Mouse (Mus musculus): Measurements from ENCODE around the gene Hist1h4f.

GRCm38 (mm10) chr13:23538249-23538648 is 13.2 kb downstream of the Hist1h4f start:
- no peak for TF ChIP-seq CTCF (IDR thresholded peaks at IDR 0.05)
- no peak for TF ChIP-seq EP300 (IDR thresholded peaks at IDR 0.05; ENCODE audit: insufficient read depth, low read depth, low read length)
- TF ChIP-seq POLR2A (IDR thresholded peaks at IDR 0.05; ENCODE audit: insufficient read depth, low read depth, low read length): no peak

Measured in heart, adult 2 months (tissue).